Mouse (Mus musculus): ENCODE measurements around the gene Fbxl14. TPM values are rescaled to one million over a fixed set of nuclear protein-coding genes. Genes with fewer than 3 reads are reported as not detected.
"Not testable (repeated sequence)": the region's sequence is repeated elsewhere in the genome, so short reads cannot be mapped to it uniquely, and the experiment has no call there.

Gene Fbxl14
- 3.1 and 4.6 TPM in 2 replicates for polyA plus RNA-seq (2014; fragmentation: Nextera tagmentation; extraction: Ambion mirVana)

GRCm38 (mm10) chr6:119479343-119479875 is at the start of gene Fbxl14:
TSS of gene Fbxl14 (plus strand) at chr6:119479668.
- peak within 1 kb of the TSS; percentile 97 for H3K4me2 ChIP-seq (replicated peaks)
- under 1% methylated on average over 71 of the region's 101 CpGs for WGBS
- peaks cover 18% of the 10 kb centered on the region for H3K36me3 ChIP-seq (replicated peaks; ENCODE audit: control insufficient read depth, insufficient read depth)
- DNase-seq (ENCODE audit: low spot score) (no peak), ATAC-seq (ENCODE audit: low FRiP score) (peak; percentile 89)
- H3K27me3 ChIP-seq (ENCODE audit: control insufficient read depth, insufficient read depth, low read length), result no peaks in the 10 kb centered on the region
- peak within 1 kb of the TSS; percentile 94 for H3K9ac ChIP-seq
- H3K9me3 ChIP-seq (ENCODE audit: control insufficient read depth, low read length), result no peaks in the 10 kb centered on the region
- H3K4me3 ChIP-seq (replicated peaks; ENCODE audit: low read length), result peak within 1 kb of the TSS; percentile 94
- peak within 1 kb of the TSS; percentile 100 for H3K27ac ChIP-seq
- H3K4me1 ChIP-seq (replicated peaks; ENCODE audit: control insufficient read depth, insufficient read depth, low read length), result peaks cover 30% of the 10 kb centered on the region

- Histone ChIP-seq H3K27ac (no peak overlapping the region), H3K4me3 (replicated peaks; ENCODE audit: low read length) (no peak overlapping the region), H3K9me3 (ENCODE audit: control insufficient read depth, low read length) (no peaks in the 10 kb centered on the region), H3K4me2 (replicated peaks) (no peak overlapping the region), H3K27me3 (ENCODE audit: control insufficient read depth, insufficient read depth, low read length) (no peaks in the 10 kb centered on the region), H3K9ac (no peak overlapping the region), H3K36me3 (replicated peaks; ENCODE audit: control insufficient read depth, insufficient read depth) (no peaks in the 10 kb centered on the region), H3K4me1 (replicated peaks; ENCODE audit: control insufficient read depth, insufficient read depth, low read length) (no peaks in the 10 kb centered on the region)
- ATAC-seq (ENCODE audit: low FRiP score), result no peak
- peak; percentile 71 for DNase-seq (ENCODE audit: low spot score)
- WGBS, result 44% methylated on average over 2 of the region's 2 CpGs
Observed at GRCm38 (mm10) chr6:119430508-119430907, 49.0 kb upstream of the Fbxl14 start.

GRCm38 (mm10) chr6:119431751-119432324 is 47.6 kb upstream of the Fbxl14 start:
- DNase-seq (ENCODE audit: low spot score) (no peak), ATAC-seq (ENCODE audit: low FRiP score) (no peak)
- 83% methylated on average over 6 of the region's 6 CpGs for WGBS
- H3K4me2 ChIP-seq (replicated peaks), result no peak overlapping the region
- no peak overlapping the region for H3K27ac ChIP-seq
- no peaks in the 10 kb centered on the region for H3K36me3 ChIP-seq (replicated peaks; ENCODE audit: control insufficient read depth, insufficient read depth)
- H3K9me3 ChIP-seq (ENCODE audit: control insufficient read depth, low read length), result no peaks in the 10 kb centered on the region
- no peak overlapping the region for H3K4me3 ChIP-seq (replicated peaks; ENCODE audit: low read length)
- H3K9ac ChIP-seq, result no peak overlapping the region
- H3K4me1 ChIP-seq (replicated peaks; ENCODE audit: control insufficient read depth, insufficient read depth, low read length), result no peaks in the 10 kb centered on the region
- H3K27me3 ChIP-seq (ENCODE audit: control insufficient read depth, insufficient read depth, low read length), result no peaks in the 10 kb centered on the region

GRCm38 (mm10) chr6:119434394-119434793 is 45.1 kb upstream of the Fbxl14 start:
- DNase-seq (ENCODE audit: low spot score) (no peak), ATAC-seq (ENCODE audit: low FRiP score) (no peak)
- 90% methylated on average over 4 of the region's 4 CpGs for WGBS
- Histone ChIP-seq H3K4me3 (replicated peaks; ENCODE audit: low read length) (no peak overlapping the region), H3K4me1 (replicated peaks; ENCODE audit: control insufficient read depth, insufficient read depth, low read length) (no peaks in the 10 kb centered on the region), H3K9ac (no peak overlapping the region), H3K27ac (no peak overlapping the region), H3K9me3 (ENCODE audit: control insufficient read depth, low read length) (no peaks in the 10 kb centered on the region), H3K36me3 (replicated peaks; ENCODE audit: control insufficient read depth, insufficient read depth) (no peaks in the 10 kb centered on the region), H3K27me3 (ENCODE audit: control insufficient read depth, insufficient read depth, low read length) (no peaks in the 10 kb centered on the region), H3K4me2 (replicated peaks) (no peak overlapping the region)

GRCm38 (mm10) chr6:119437894-119438761 is 41.3 kb upstream of the Fbxl14 start:
- no peaks in the 10 kb centered on the region for H3K27me3 ChIP-seq (ENCODE audit: control insufficient read depth, insufficient read depth, low read length)
- H3K4me3 ChIP-seq (replicated peaks; ENCODE audit: low read length), result no peak overlapping the region
- no peak overlapping the region for H3K4me2 ChIP-seq (replicated peaks)
- 40% methylated on average over 8 of the region's 8 CpGs for WGBS
- no peak overlapping the region for H3K27ac ChIP-seq
- H3K9ac ChIP-seq, result no peak overlapping the region
- no peak for DNase-seq (ENCODE audit: low spot score)
- H3K36me3 ChIP-seq (replicated peaks; ENCODE audit: control insufficient read depth, insufficient read depth), result no peaks in the 10 kb centered on the region
- peak; percentile 48; the same call in 1 of the 2 replicates for ATAC-seq (ENCODE audit: low FRiP score)
- no peaks in the 10 kb centered on the region for H3K4me1 ChIP-seq (replicated peaks; ENCODE audit: control insufficient read depth, insufficient read depth, low read length)
- no peaks in the 10 kb centered on the region for H3K9me3 ChIP-seq (ENCODE audit: control insufficient read depth, low read length)

GRCm38 (mm10) chr6:119442729-119443128 is 36.7 kb upstream of the Fbxl14 start:
- not testable (repeated sequence) for H3K4me3 ChIP-seq (replicated peaks; ENCODE audit: low read length); H3K27me3 ChIP-seq (ENCODE audit: control insufficient read depth, insufficient read depth, low read length); H3K27ac ChIP-seq; H3K9ac ChIP-seq; ATAC-seq (ENCODE audit: low FRiP score); H3K4me1 ChIP-seq (replicated peaks; ENCODE audit: control insufficient read depth, insufficient read depth, low read length); H3K4me2 ChIP-seq (replicated peaks); DNase-seq (ENCODE audit: low spot score); H3K9me3 ChIP-seq (ENCODE audit: control insufficient read depth, low read length); H3K36me3 ChIP-seq (replicated peaks; ENCODE audit: control insufficient read depth, insufficient read depth)
- WGBS, result 83% methylated on average over 5 of the region's 5 CpGs

- peak; percentile 90 for DNase-seq (ENCODE audit: low spot score)
- no peak overlapping the region; the same call in 1 of the 2 replicates for H3K9ac ChIP-seq
- no peak overlapping the region for H3K27ac ChIP-seq
- WGBS, result 48% methylated on average over 12 of the region's 12 CpGs
- no peaks in the 10 kb centered on the region for H3K9me3 ChIP-seq (ENCODE audit: control insufficient read depth, low read length)
- peak overlapping the region; percentile 30 for H3K4me2 ChIP-seq (replicated peaks)
- ATAC-seq (ENCODE audit: low FRiP score), result peak; percentile 69
- H3K4me1 ChIP-seq (replicated peaks; ENCODE audit: control insufficient read depth, insufficient read depth, low read length), result peaks cover 10% of the 10 kb centered on the region
- no peaks in the 10 kb centered on the region for H3K36me3 ChIP-seq (replicated peaks; ENCODE audit: control insufficient read depth, insufficient read depth)
- no peaks in the 10 kb centered on the region for H3K27me3 ChIP-seq (ENCODE audit: control insufficient read depth, insufficient read depth, low read length)
- no peak overlapping the region for H3K4me3 ChIP-seq (replicated peaks; ENCODE audit: low read length)
Observed at GRCm38 (mm10) chr6:119443742-119444645, 35.5 kb upstream of the Fbxl14 start.

- H3K9me3 ChIP-seq (ENCODE audit: control insufficient read depth, low read length), result no peaks in the 10 kb centered on the region
- no peaks in the 10 kb centered on the region for H3K36me3 ChIP-seq (replicated peaks; ENCODE audit: control insufficient read depth, insufficient read depth)
- no peak overlapping the region for H3K9ac ChIP-seq
- H3K4me2 ChIP-seq (replicated peaks), result no peak overlapping the region
- WGBS, result 82% methylated on average over 11 of the region's 11 CpGs
- DNase-seq (ENCODE audit: low spot score) (no peak), ATAC-seq (ENCODE audit: low FRiP score) (no peak)
- H3K4me3 ChIP-seq (replicated peaks; ENCODE audit: low read length), result no peak overlapping the region
- no peaks in the 10 kb centered on the region for H3K27me3 ChIP-seq (ENCODE audit: control insufficient read depth, insufficient read depth, low read length)
- H3K4me1 ChIP-seq (replicated peaks; ENCODE audit: control insufficient read depth, insufficient read depth, low read length), result peaks cover 16% of the 10 kb centered on the region
- no peak overlapping the region for H3K27ac ChIP-seq
Observed at GRCm38 (mm10) chr6:119445671-119446607, 33.5 kb upstream of the Fbxl14 start.
